Mouse (Mus musculus): Measurements from ENCODE around the gene Ccdc169. TPM values are rescaled to one million over a fixed set of nuclear protein-coding genes. Genes with fewer than 3 reads are reported as not detected.

Gene Ccdc169
- polyA plus RNA-seq (2015; fragmentation: Nextera tagmentation; extraction: Ambion mirVana) = 0.20 and 0.28 TPM in 2 replicates

DNA sequence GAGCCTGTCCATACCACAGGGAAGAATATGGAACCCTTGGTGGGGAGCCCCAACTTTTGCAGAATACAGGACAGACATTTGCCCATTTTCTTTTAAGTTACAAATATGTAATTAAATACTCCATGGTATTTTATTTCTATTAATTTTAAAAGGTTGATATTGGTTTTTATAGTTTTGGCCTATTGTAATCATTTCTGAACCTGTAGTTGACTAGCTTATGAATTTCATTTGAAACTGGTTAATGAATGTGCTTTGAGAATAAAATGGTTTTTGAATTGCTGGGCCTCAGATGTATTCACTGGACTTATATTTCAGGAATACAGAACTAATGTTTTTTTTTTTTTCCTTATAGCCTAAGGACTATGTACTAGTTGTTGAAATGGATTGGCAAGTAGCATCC, at the start of gene Ccdc169:
Gene Ccdc169 (plus strand): TSS at position 301 of the 400 bp plus-strand sequence.
- H3K4me1 ChIP-seq (replicated peaks; ENCODE audit: insufficient read depth, low read length) = no peaks in the 10 kb centered on the region
- no peak within 1 kb of the TSS for H3K9ac ChIP-seq (ENCODE audit: low read depth, low read length)
- TF ChIP-seq CTCF (IDR thresholded peaks at IDR 0.05; ENCODE audit: low read depth) = no peak
- H3K9me3 ChIP-seq (replicated peaks; ENCODE audit: low read length) = no peaks in the 10 kb centered on the region
- no peak within 1 kb of the TSS for H3K27ac ChIP-seq
- H3K4me2 ChIP-seq (ENCODE audit: low read length) = no peak within 1 kb of the TSS
- DNase-seq (ENCODE audit: low spot score) = no peak
- H3K4me3 ChIP-seq (replicated peaks; ENCODE audit: low read depth, low read length) = no peak within 1 kb of the TSS
- H3K27me3 ChIP-seq (ENCODE audit: insufficient read depth, low read length) = no peaks in the 10 kb centered on the region
- ATAC-seq (replicated peaks; ENCODE audit: low FRiP score, low read depth) = no peak
- peaks cover 21% of the 10 kb centered on the region for H3K36me3 ChIP-seq (ENCODE audit: insufficient read depth, low read length)

DNA sequence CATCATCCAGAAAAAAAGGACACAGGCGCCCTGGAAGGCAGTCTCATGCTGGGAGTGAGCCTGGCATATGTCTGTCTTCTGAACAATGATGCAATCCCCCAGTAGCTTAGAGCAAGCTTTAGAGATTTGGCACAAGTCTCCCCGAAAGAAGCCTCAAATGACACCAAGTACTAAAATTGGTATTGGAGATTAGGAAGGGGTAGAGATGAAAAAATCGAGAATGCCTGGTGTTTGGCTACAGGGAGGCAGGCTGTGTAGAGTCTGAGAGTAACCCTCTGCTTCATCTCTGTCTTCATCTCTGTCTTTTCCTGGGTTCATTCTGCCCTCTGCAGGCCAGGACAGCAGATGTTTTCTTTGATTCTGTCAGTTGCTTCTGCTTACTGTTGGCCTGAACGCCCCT, 49.8 kb upstream of the Ccdc169 start:
- Histone ChIP-seq H3K4me3 (replicated peaks; ENCODE audit: low read depth, low read length) (no peak overlapping the region), H3K9me3 (replicated peaks; ENCODE audit: low read length) (no peaks in the 10 kb centered on the region), H3K9ac (ENCODE audit: low read depth, low read length) (no peak overlapping the region), H3K4me1 (replicated peaks; ENCODE audit: insufficient read depth, low read length) (no peaks in the 10 kb centered on the region), H3K27ac (no peak overlapping the region), H3K27me3 (ENCODE audit: insufficient read depth, low read length) (no peaks in the 10 kb centered on the region), H3K4me2 (ENCODE audit: low read length) (no peak overlapping the region), H3K36me3 (ENCODE audit: insufficient read depth, low read length) (no peaks in the 10 kb centered on the region)
- no peak for ATAC-seq (replicated peaks; ENCODE audit: low FRiP score, low read depth)
- TF ChIP-seq CTCF (IDR thresholded peaks at IDR 0.05; ENCODE audit: low read depth) = peak; percentile 44
- 67% methylated on average over 4 of the region's 4 CpGs for WGBS
- DNase-seq (ENCODE audit: low spot score) = no peak

DNA sequence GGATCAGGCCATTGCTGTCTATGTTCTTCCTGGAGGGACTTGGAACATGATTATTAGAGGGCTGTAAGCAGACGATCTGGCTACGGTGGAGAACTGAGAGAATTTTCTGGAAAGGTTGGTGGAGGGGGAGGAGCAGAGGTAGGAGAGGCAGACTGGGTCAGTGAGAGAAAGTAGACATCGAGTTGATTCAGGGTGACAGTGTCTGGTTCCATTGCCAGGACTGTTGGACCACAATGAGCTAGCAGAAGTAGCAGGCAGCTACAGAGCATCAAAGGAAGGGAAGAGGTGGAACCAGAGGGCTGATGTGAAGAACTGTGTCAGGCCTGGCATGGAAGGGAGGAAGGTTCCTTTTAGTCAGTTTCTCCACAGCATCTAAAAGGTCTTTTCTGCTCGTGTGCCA, 48.8 kb upstream of the Ccdc169 start:
- H3K27ac ChIP-seq = no peak overlapping the region
- no peaks in the 10 kb centered on the region for H3K9me3 ChIP-seq (replicated peaks; ENCODE audit: low read length)
- 74% methylated on average over 4 of the region's 4 CpGs for WGBS
- no peaks in the 10 kb centered on the region for H3K36me3 ChIP-seq (ENCODE audit: insufficient read depth, low read length)
- no peak overlapping the region for H3K9ac ChIP-seq (ENCODE audit: low read depth, low read length)
- TF ChIP-seq CTCF (IDR thresholded peaks at IDR 0.05; ENCODE audit: low read depth) = no peak
- DNase-seq (ENCODE audit: low spot score) = no peak
- no peak overlapping the region for H3K4me3 ChIP-seq (replicated peaks; ENCODE audit: low read depth, low read length)
- no peaks in the 10 kb centered on the region for H3K4me1 ChIP-seq (replicated peaks; ENCODE audit: insufficient read depth, low read length)
- H3K27me3 ChIP-seq (ENCODE audit: insufficient read depth, low read length) = no peaks in the 10 kb centered on the region
- no peak for ATAC-seq (replicated peaks; ENCODE audit: low FRiP score, low read depth)
- no peak overlapping the region for H3K4me2 ChIP-seq (ENCODE audit: low read length)

DNA sequence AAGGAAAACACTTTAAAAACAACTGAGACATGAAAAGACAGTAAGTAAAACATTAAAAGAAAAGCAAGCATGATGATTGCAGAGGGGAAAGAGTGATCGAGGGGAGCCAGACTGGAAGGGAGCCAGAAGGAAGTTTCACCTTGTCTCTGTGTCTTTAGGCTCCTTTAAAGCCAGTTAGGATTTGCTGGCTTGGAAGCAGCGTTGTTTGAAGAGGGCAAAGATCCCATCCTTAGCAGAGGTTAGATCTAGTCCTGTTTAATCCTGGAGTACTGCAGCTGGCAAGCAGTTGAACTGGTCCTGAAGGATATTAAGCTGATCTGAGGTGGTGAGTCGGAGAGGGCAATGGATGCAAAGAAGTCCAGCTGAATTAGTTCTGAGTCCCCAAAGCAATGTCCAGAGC, 48.3 kb upstream of the Ccdc169 start:
- Histone ChIP-seq H3K27ac (no peak overlapping the region), H3K4me3 (replicated peaks; ENCODE audit: low read depth, low read length) (no peak overlapping the region), H3K36me3 (ENCODE audit: insufficient read depth, low read length) (no peaks in the 10 kb centered on the region), H3K27me3 (ENCODE audit: insufficient read depth, low read length) (no peaks in the 10 kb centered on the region), H3K9ac (ENCODE audit: low read depth, low read length) (no peak overlapping the region), H3K9me3 (replicated peaks; ENCODE audit: low read length) (no peaks in the 10 kb centered on the region), H3K4me2 (ENCODE audit: low read length) (no peak overlapping the region), H3K4me1 (replicated peaks; ENCODE audit: insufficient read depth, low read length) (no peaks in the 10 kb centered on the region)
- ATAC-seq (replicated peaks; ENCODE audit: low FRiP score, low read depth) = no peak
- no peak for TF ChIP-seq CTCF (IDR thresholded peaks at IDR 0.05; ENCODE audit: low read depth)
- 50% methylated on average over 3 of the region's 3 CpGs for WGBS
- no peak for DNase-seq (ENCODE audit: low spot score)

DNA sequence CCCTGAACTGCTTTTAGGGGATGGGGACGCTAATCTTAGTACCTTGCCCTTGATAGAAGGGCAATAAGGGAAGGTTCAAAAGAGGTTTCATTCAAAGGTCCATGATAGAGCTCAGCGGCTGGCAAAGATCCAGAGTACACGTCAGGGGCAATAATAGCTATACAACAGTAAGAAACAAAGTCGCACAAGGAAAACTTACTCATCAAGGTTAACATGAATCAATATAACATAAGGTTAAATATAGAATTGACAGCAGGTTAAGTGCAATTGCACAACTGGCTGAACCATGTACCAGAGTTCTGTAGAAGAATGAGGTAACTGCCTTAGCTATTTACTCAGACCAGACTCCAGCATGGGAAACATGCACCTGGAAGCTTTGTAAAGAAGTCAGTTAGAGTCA, 47.8 kb upstream of the Ccdc169 start:
- 69% methylated on average over 4 of the region's 4 CpGs for whole genome bisulfite sequencing
- TF ChIP-seq CTCF (IDR thresholded peaks at IDR 0.05; ENCODE audit: low read depth) = no peak
- H3K4me2 ChIP-seq (ENCODE audit: low read length) = no peak overlapping the region
- H3K9me3 ChIP-seq (replicated peaks; ENCODE audit: low read length) = no peaks in the 10 kb centered on the region
- ATAC-seq (replicated peaks; ENCODE audit: low FRiP score, low read depth) (no peak), DNase-seq (ENCODE audit: low spot score) (no peak)
- no peak overlapping the region for H3K9ac ChIP-seq (ENCODE audit: low read depth, low read length)
- H3K27me3 ChIP-seq (ENCODE audit: insufficient read depth, low read length) = no peaks in the 10 kb centered on the region
- H3K4me1 ChIP-seq (replicated peaks; ENCODE audit: insufficient read depth, low read length) = no peaks in the 10 kb centered on the region
- no peak overlapping the region for H3K27ac ChIP-seq
- no peak overlapping the region for H3K4me3 ChIP-seq (replicated peaks; ENCODE audit: low read depth, low read length)
- H3K36me3 ChIP-seq (ENCODE audit: insufficient read depth, low read length) = no peaks in the 10 kb centered on the region

DNA sequence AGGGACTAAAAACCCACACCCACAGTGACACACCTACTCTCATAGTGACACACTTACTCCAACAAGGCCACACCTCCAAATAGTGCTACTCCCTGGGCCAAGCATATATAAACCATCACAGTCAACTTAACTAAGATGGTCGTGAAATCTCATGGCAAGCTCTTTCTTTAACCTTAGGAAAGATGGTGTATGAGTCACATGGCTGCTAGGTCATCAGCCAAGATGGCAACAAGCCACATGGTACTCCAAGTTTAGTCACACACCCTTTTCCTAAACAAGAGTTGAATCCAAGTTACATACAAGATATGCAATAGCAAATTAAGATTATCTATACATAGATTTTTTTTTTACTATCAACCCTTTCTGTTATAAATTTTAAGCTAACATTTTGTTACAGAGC, 44.0 kb upstream of the Ccdc169 start:
- Histone ChIP-seq H3K4me1 (replicated peaks; ENCODE audit: insufficient read depth, low read length) (no peaks in the 10 kb centered on the region), H3K36me3 (ENCODE audit: insufficient read depth, low read length) (no peaks in the 10 kb centered on the region), H3K9me3 (replicated peaks; ENCODE audit: low read length) (no peaks in the 10 kb centered on the region), H3K27ac (no peak overlapping the region), H3K9ac (ENCODE audit: low read depth, low read length) (no peak overlapping the region), H3K4me2 (ENCODE audit: low read length) (no peak overlapping the region), H3K4me3 (replicated peaks; ENCODE audit: low read depth, low read length) (no peak overlapping the region), H3K27me3 (ENCODE audit: insufficient read depth, low read length) (no peaks in the 10 kb centered on the region)
- ATAC-seq (replicated peaks; ENCODE audit: low FRiP score, low read depth) (no peak), DNase-seq (ENCODE audit: low spot score) (no peak)
- 66% methylated on average over 1 of the region's 1 CpGs for WGBS
- no peak for TF ChIP-seq CTCF (IDR thresholded peaks at IDR 0.05; ENCODE audit: low read depth)

DNA sequence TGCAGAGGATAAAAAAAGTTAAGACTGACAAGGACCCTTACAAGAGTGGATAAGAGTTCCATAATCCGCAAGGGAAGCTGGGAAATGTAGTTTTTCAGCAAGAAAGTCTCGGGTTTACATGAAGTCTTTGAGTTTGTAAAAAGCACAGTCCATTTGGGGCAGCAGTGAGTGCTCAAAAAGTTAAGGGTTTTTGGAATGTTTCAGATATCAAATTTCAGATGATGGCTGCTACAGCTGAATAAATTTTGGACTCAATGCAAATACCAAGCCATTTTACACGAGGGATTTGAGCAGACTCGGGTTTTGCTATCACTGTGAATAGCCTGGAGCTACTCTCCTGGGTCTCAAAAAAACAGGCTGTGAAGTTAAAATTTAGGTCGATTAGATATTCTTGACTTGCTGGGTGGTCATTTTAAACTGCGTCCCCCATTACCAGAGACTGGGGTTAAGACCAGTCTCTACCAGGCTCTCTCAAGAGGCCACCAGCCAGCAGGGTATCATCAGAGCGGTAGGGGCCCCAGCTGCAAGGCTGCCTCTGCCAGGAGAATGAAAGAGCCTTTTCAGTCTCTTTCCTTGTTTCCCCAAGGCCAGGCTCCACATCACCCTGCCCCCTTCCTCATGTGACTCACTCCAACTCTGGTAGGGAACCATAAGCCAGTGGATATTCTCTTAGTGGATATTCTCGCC, 41.0 kb upstream of the Ccdc169 start:
- Histone ChIP-seq H3K4me1 (replicated peaks; ENCODE audit: insufficient read depth, low read length) (no peaks in the 10 kb centered on the region), H3K4me2 (ENCODE audit: low read length) (no peak overlapping the region), H3K27me3 (ENCODE audit: insufficient read depth, low read length) (no peaks in the 10 kb centered on the region), H3K4me3 (replicated peaks; ENCODE audit: low read depth, low read length) (no peak overlapping the region), H3K36me3 (ENCODE audit: insufficient read depth, low read length) (no peaks in the 10 kb centered on the region), H3K27ac (peak overlapping the region; percentile 64), H3K9me3 (replicated peaks; ENCODE audit: low read length) (no peaks in the 10 kb centered on the region), H3K9ac (ENCODE audit: low read depth, low read length) (no peak overlapping the region)
- ATAC-seq (replicated peaks; ENCODE audit: low FRiP score, low read depth) (no peak), DNase-seq (ENCODE audit: low spot score) (peak; percentile 85)
- WGBS = 37% methylated on average over 8 of the region's 8 CpGs
- peak; percentile 26; the same call in 1 of the 2 replicates for TF ChIP-seq CTCF (IDR thresholded peaks at IDR 0.05; ENCODE audit: low read depth)

All from kidney, postnatal 0 days (tissue).